Comparison of ENCODE assay signal across 8 mouse cellular contexts in the genomic region with DNA sequence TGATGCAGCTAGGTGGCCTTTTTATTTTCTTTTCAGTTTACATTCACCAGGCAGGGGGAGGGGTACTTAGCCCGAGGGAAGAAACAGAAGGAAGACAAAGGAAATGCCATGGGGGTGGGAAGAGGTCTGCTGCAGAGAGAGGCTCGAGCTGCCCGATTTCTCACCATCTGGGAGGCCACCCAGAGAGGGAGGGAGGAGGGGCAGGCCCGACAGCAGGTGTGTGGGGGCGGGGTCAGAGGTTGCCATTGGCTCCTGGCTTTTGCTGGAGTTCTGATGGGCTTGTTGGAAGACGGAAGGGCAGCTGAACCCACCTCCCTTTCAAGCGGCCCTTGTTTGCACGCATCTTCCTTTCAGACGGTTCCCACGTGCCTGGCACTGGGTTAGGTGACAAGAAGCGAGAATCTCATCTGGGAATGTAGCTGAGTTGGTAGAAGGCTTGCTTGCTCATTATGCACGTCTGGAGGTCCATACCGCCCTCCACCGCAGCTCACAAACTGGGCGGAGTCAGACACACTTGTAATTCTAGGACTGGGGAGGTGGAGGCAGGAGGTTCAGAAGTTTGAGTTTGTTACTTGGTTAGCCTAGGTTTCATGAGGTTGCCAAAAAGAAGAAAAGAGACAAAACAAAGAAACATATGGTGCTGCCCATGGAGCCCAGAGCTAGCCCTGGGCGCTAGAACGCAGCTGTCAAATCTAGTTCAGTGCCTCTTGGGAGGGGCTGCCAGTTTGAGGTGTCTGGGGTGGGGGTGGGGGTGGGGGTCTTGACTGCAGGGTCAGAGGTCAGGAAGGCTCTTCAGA. TPM values are rescaled to one million over a fixed set of nuclear protein-coding genes. Genes with fewer than 3 reads are reported as not detected.
DNase-seq lines count a peak whose midpoint lies in the region; ATAC-seq and TF ChIP-seq lines count a peak whose summit lies in the region.

No protein-coding gene starts in this region.

- peak overlapping the region; percentile 69 for H3K4me3 ChIP-seq in ES-Bruce4 (ENCODE audit: low read depth, low read length)
- H3K4me3 ChIP-seq in forebrain, postnatal 0 days (ENCODE audit: low read depth, low read length) = no peak overlapping the region
- peak overlapping the region; percentile 10; the same call in 1 of the 2 replicates for H3K4me3 ChIP-seq in thymus, adult 2 months (ENCODE audit: control insufficient read depth, insufficient read depth, low read length)

- DNase-seq in cerebellum, adult 9-10 months = peak; percentile 46
- DNase-seq in cerebellum, adult 8-10 months = no peak
- peak; percentile 62 for DNase-seq in forebrain, postnatal 0 days
- peak; percentile 59 for DNase-seq in lung, postnatal 36 days
- peak; percentile 92 for DNase-seq in thymus, adult 2 months
- no peak for DNase-seq in adrenal gland, adult 18-20 months (ENCODE audit: low spot score in 2 of 2)

- TF ChIP-seq POLR2A in ES-Bruce4 (IDR thresholded peaks at IDR 0.05; ENCODE audit: insufficient read depth, low read length) = no peak
- no peak; the same call in 1 of the 2 replicates for TF ChIP-seq POLR2A in thymus, adult 2 months (IDR thresholded peaks at IDR 0.05; ENCODE audit: control insufficient read depth, extremely low read depth, insufficient read depth, low read length, poor library complexity)

- peak overlapping the region; percentile 13; the same call in 1 of the 2 replicates for H3K4me2 ChIP-seq in forebrain, postnatal 0 days (ENCODE audit: low read depth)

- peak overlapping the region; percentile 56 for H3K27ac ChIP-seq in ES-Bruce4 (ENCODE audit: insufficient read depth, low read length)
- H3K27ac ChIP-seq in forebrain, postnatal 0 days (ENCODE audit: low read depth, low read length) = peak overlapping the region; percentile 50; the same call in 1 of the 2 replicates
- peak overlapping the region; percentile 65 for H3K27ac ChIP-seq in thymus, adult 2 months (ENCODE audit: control insufficient read depth, insufficient read depth, low read length)

- H3K9ac ChIP-seq in ES-Bruce4 (ENCODE audit: low read depth, poor library complexity, severe bottlenecking) = no peak overlapping the region
- H3K9ac ChIP-seq in forebrain, postnatal 0 days = no peak overlapping the region

- TF ChIP-seq EP300 in ES-Bruce4 (IDR thresholded peaks at IDR 0.05; ENCODE audit: insufficient read depth, low read depth, low read length) = peak; percentile 93

- H3K9me3 ChIP-seq in ES-Bruce4 (replicated peaks; ENCODE audit: control insufficient read depth, insufficient read depth, low read length, poor library complexity, severe bottlenecking) = no peaks in the 10 kb centered on the region
- no peaks in the 10 kb centered on the region for H3K9me3 ChIP-seq in forebrain, postnatal 0 days (ENCODE audit: low read length)

- no peak for TF ChIP-seq CTCF in ES-Bruce4 (IDR thresholded peaks at IDR 0.05; ENCODE audit: low read depth, low read length)
- TF ChIP-seq CTCF in forebrain, postnatal 0 days (IDR thresholded peaks at IDR 0.05; ENCODE audit: low read depth) = no peak
- no peak for TF ChIP-seq CTCF in thymus, adult 2 months (IDR thresholded peaks at IDR 0.05; ENCODE audit: borderline replicate concordance, control insufficient read depth, extremely low read depth, insufficient read depth, low read length, poor library complexity)

- H3K36me3 ChIP-seq in ES-Bruce4 (ENCODE audit: control insufficient read depth, insufficient read depth, low read length, poor library complexity, severe bottlenecking) = no peaks in the 10 kb centered on the region
- H3K36me3 ChIP-seq in forebrain, postnatal 0 days (ENCODE audit: insufficient read depth) = no peaks in the 10 kb centered on the region
- no peaks in the 10 kb centered on the region for H3K36me3 ChIP-seq in thymus, adult 2 months (ENCODE audit: control insufficient read depth, insufficient read depth, low read length)

- peak; percentile 62 for ATAC-seq in forebrain, postnatal 0 days
- no peak for ATAC-seq in megakaryocyte progenitor cell, adult 5-6 weeks (replicated peaks; ENCODE audit: poor library complexity)

- peaks cover 5% of the 10 kb centered on the region for H3K4me1 ChIP-seq in ES-Bruce4 (ENCODE audit: control insufficient read depth, insufficient read depth, low read length)
- peaks cover 29% of the 10 kb centered on the region for H3K4me1 ChIP-seq in forebrain, postnatal 0 days (ENCODE audit: insufficient read depth)
- H3K4me1 ChIP-seq in thymus, adult 2 months (replicated peaks; ENCODE audit: control insufficient read depth, insufficient read depth, low read length) = peaks cover 55% of the 10 kb centered on the region

- 5% methylated on average over 17 of the region's 17 CpGs for WGBS in forebrain, postnatal 0 days
- WGBS in thymus, adult 2 months = 7% methylated on average over 17 of the region's 17 CpGs

- H3K27me3 ChIP-seq in ES-Bruce4 (ENCODE audit: control insufficient read depth, insufficient read depth, low read length, poor library complexity, severe bottlenecking) = no peaks in the 10 kb centered on the region
- no peaks in the 10 kb centered on the region for H3K27me3 ChIP-seq in forebrain, postnatal 0 days (ENCODE audit: insufficient read depth, low read length)
- H3K27me3 ChIP-seq in thymus, adult 2 months (ENCODE audit: control insufficient read depth, insufficient read depth, low read length) = no peaks in the 10 kb centered on the region

RNA-seq across cellular contexts. Expression of a gene that starts 10.3 kb away (rescaled TPM):
- polyA plus RNA-seq in ES-Bruce4 (2011; ENCODE audit: insufficient read depth, insufficient read length, low read depth, missing spikeins) = 31.2 and 33.2 TPM in 2 replicates
- total RNA-seq in forebrain, postnatal 0 days (2014; rRNA removed) = 113 and 132 TPM in 2 replicates
- 95.2 and 123 TPM in 2 replicates for polyA plus RNA-seq in forebrain, postnatal 0 days (2015; fragmentation: Nextera tagmentation; extraction: Ambion mirVana)
- polyA plus RNA-seq in thymus, adult 2 months (2012; rRNA removed) = 444 and 462 TPM in 2 replicates
- total RNA-seq in adrenal gland, adult 18-20 months (2021) = 10 to 100 TPM; 51.6 to 83.8 TPM
- 2.2 and 2.4 TPM in 2 replicates for total RNA-seq in megakaryocyte progenitor cell, adult 5-6 weeks (2015)
- total RNA-seq in megakaryocyte progenitor cell, adult 5-6 weeks (2017) = 1.00 and 1.8 TPM in 2 replicates

Comparison
In these comparisons a context has a peak if more than half of its experiments do, and no peak if none do; other contexts are left out.
1. DNase-seq: peak in cerebellum, adult 9-10 months (single experiment), forebrain, postnatal 0 days (single experiment), lung, postnatal 36 days (single experiment) and thymus, adult 2 months (single experiment); none in cerebellum, adult 8-10 months (single experiment) and adrenal gland, adult 18-20 months (0 of 2).
2. RNA of a gene that starts 10.3 kb away (total RNA-seq): 113 to 132 TPM in forebrain, postnatal 0 days and 51.6 to 83.8 TPM in adrenal gland, adult 18-20 months; 1.00 to 2.4 TPM in megakaryocyte progenitor cell, adult 5-6 weeks; every median in the first group is over 10 times any median in the second.
3. Peak in every context shown above with its lines, with median percentiles within 50 percentile points of each other: H3K27ac ChIP-seq.